Mouse (Mus musculus) heart, postnatal 0 days (tissue): ENCODE measurements around the gene Gm49325.

Experiments
- CTCF ChIP-seq: IDR thresholded peaks from 2 replicates; pipeline ENCODE4 v1.5.1; 2016; ENCODE audit warnings: antibody characterized with exemption, control low read depth, low read depth
- EP300 ChIP-seq: IDR thresholded peaks from 2 replicates; pipeline ENCODE4 v1.6.1; 2016; ENCODE audit warnings: antibody characterized with exemption, low read depth

DNA sequence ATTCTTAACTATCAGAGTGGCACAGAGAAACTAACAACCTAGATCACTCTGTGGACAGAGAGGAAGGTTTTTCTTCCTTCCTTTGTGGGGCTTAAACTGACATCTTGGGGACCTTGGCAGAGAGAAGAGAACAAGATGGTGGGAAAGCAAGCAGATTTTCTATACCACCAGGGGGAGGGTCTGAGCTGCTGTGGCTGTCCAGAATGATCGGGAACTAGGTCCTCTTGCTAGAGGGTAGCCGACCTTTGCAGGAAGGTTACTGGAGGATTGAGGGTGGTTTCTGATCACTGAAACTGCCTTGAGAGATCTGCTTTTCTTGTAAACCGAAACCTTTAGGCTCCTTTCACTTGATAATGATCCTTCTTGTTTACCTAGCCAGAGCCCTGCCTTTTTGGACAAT, 33.8 kb upstream of the Gm49325 start:
- TF ChIP-seq CTCF (peak; percentile 37; the same call in 1 of the 2 replicates), EP300 (no peak)
